Mouse (Mus musculus) left cerebral cortex, adult 11 months (tissue): Measurements from ENCODE around the gene Gp1ba.

Experiments
- DNase-seq: peaks from one replicate; pipeline ENCODE4 v3.0.0; 2022; ENCODE audit warnings: low spot score

The Gp1ba gene

DNA sequence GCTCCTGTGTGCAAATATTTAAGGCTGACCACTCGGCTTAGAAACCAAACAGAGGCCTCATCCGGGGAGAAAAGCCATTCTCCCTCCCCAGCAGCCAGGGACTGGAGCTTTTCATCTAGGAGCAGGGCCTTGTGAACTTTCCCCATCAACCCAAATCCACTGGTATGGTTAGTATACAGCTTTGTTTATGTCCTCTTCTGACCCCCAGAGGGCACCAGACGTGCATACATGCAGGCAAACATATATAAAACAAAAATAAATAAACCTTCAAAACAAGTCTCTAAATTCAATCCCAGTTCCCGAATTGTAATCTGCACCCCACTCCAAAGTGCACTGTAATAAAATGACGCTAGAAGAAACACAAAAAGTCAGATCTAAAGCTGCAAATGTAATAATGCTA, 9.4 kb upstream of the Gp1ba start:
- no peak for DNase-seq

DNA sequence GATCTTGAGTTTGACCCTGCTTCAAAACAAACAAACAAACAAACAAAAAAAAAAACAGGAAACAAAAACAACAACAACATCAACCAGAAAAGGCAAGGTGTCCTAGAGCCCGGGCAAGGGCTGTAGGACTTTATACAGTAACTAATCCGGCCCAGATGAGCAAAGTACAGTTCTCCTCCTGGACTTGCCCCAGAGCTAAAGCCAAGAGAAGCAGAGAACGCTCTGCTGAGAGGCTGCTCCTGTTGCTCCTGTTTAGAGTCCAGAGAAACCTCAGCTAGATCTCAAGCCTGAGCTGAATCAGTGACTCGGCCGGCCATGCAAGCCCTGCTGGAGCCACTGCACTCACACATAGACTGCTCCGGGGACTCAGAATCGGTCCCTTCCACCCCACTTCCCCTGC, 8.8 kb upstream of the Gp1ba start:
- no peak for DNase-seq

DNA sequence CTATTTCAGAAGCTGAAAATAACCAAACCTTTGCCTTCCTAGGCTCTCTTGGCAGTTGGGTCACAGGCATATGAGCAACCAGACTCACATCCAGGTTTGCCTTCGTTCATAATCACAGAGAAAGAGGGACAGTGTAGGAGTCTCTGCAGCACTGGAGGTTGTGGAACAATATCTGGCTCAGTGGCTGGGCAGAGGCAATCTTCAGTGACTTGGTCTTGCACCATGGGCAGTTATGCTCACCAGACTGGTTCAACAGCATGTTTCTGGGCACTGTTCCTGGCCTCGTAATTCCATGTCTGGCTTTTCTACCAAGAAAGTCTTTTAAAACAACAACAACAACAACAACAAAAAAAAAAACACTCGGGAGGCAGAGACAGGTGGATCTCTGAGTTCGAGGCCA, 3.3 kb upstream of the Gp1ba start:
- no peak for DNase-seq

DNA sequence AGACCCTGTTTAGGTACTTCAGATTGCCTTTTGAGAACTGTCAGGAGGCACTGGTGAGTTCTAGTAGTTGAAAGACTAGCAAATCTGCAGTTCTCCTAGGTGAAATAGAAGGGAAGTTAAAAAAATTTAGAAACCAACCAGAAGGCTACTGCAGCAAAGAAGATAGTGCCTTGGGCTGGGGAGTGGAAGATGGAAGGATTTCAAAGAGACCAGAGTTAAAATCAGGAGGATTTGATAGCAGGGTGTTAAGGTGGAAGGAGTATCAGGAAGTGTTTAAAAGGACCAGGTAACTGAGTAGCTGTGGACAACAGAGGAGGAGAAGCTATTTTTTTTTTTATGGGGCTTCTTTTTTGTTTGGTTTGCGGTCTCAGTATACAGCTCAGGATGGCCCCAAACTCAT, 1.2 kb upstream of the Gp1ba start:
- no peak for DNase-seq

DNA sequence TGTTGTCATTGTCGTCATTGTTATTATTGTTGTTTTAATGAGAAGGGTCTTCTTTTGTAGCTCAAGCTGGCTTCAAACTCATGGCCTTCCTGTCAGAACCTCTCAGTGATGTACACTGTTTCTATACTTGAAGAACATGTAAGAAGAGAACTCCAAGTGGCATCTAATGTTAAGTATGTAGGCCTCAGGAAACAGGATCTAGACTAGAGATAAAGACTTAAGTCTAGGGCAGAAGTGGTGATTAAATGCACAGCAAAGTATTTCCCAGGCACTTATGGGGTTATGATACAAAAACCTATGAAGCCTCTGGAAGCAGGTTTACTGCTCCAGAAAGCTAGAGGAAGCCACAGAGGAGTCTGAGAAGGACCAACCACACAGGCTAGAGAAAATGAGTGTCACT, 629 bp upstream of the Gp1ba start:
- no peak for DNase-seq

DNA sequence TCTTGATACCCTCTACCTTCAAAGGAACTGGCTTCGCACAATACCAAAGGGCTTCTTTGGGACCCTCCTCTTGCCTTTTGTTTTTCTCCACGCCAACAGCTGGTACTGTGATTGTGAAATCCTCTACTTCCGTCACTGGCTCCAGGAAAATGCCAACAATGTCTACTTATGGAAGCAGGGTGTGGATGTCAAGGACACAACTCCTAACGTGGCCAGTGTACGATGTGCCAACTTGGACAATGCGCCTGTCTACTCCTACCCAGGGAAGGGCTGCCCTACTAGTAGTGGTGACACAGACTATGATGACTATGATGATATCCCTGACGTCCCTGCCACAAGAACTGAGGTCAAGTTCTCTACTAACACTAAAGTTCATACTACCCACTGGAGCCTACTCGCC, 1.1 kb downstream of the Gp1ba start:
- no peak for DNase-seq

DNA sequence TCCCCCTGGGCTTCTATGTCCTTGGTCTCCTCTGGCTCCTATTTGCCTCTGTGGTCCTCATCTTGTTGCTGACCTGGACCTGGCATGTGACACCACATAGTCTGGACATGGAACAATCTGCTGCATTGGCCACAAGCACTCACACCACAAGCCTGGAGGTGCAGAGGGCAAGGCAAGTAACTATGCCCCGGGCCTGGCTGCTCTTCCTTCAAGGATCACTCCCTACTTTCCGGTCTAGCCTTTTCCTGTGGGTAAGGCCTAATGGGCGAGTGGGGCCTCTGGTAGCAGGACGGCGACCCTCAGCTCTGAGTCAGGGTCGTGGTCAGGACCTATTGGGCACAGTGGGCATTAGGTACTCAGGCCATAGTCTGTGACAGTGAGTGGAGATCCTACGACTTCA, 2.3 kb downstream of the Gp1ba start:
- no peak for DNase-seq

DNA sequence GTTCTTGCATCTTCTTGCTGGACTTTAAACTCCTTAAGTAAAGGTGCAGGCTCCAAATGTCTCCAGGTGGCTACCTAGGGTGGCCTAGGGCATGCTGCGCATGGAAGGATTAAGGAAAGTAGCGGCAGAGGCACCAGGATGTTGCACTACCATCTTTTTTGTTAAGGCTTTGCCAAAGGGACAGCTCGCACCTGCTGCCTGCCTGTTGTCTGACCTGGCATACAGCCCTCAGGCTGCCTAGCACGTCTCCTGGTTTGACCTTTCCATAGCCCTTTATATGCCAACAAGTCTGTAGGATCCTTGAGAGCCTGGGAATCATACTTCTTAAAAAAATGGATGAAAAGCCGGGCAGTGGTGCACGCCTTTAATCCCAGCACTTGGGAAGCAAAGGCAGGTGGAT, 4.1 kb downstream of the Gp1ba start:
- no peak for DNase-seq

DNA sequence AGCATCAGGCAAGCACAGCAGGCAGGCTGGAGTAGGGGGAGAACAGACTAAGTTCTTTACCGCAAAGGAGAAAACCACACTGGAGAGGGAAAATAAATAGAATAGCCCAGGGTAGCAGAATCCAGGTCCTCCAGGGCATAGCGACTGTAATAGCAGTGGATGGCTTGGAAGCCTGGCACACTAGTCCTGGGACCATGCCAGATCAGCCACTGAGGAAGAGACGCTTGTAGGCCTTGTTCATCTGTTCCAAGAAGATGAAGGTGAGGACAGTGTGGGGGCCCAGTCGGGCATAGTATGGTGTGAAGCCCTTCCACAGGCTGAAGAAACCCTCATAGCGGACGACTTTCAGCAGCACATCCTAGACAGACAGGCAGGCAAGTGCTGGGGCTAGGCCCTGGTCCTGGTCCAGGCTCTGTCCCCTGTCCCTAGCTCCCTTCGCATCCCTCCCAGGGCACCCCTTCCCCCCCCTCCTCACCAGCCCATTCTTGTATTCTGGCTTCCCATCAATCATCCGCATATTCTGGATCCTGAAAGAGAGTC, 5.7 kb downstream of the Gp1ba start:
- no peak for DNase-seq

DNA sequence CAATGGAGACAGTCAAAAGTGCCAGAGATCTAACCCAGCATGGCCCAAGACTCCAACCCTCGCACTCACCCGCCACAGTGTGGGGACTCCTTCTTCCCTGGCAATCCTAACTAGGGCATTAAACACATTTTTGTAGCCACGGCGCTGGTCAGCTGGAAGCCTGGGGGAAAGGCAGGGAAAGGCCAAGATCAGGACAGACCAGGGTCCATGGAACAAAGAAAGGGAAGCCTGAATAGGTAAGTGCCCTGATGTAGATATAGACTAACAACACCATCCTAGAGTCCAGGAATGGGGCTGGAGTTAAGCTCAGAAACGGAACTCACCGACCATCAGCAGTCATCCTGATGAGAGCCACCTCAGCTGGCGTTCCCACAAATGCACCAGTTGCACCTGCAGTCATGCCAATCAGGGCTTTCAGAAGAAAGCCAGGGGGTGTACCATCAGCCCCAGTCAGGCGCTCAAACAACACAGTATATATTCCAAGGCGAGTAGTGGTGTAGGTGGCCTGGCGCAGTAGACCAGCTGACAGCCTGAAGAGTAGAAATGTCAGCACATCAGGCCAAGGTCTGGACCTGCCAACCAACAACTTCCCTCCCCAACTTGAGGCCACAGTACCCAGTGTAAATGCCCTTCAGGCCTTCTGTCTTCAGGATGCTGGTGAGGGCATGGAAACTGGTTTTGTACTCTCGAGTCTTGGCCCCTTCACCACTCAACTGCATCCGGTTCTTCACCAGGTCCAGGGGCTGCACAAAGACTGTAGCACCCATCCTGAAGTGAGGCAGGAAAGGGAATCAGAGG, 6.7 kb downstream of the Gp1ba start:
- DNase-seq, result no peak

DNA sequence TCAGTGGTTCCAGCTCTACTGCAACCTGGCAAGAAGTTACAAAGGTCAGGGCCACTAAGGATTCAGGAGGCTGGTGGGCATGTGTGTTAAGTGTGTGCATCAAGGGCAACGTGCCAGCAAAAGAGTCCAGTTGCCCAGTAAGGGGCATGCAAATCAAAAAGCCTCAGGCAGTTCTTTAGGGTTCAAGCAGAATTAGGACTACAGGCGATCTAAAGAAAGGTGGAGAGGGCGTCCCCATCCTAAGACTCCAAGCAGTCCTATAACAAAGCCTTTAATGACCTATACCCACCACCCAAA, 7.3 kb downstream of the Gp1ba start:
- no peak for DNase-seq

DNA sequence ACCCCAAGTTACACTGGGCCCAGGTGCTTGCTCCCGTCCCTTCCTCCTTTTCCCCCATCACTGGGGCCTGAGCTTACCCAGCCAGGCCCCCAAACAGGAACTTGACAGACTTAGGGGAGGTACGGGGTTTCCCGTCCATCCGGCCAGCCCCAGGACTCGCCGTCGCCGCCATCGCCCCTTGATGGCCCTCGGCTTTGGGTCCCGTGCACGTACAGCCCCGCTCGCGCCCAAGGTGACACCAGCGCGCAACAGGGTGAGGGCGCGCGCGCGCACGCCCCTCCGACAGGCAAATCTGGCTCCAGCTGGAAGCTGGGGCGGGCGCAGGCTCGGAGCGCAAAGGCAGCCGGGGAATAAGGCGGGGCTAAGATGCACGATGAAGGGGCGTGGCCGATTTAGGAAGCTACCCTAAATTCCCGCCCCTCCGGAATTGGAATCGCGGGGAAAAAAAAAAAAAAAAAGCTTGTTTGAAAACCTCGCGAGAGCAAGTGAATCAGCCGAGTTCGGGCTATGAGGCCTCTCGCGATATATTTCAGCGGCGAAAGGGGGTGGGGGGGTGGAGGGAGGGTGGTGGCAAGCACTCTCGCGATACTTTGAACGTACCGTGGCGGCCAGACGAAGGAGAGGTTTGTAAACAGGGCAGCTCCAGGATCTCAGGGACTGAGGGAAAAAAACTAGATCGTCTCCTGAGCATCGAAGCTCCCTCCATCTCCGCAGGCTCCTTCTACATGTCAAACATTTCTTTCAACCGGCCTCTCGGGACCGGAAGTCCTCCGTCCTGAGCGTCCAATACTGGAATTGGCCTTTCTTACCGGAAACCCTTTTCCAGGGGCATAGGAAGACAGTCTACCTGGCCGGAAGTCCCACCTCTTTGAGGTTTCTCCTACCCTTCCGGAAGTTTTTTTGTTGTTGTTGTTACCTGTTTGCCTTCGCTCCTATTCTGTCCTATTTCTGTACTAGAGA, 8.0 kb downstream of the Gp1ba start, which contains the start of the genes Rnf167 and Slc25a11:
Rnf167 (plus strand) TSS at position 545 of the 960 bp plus-strand sequence.
Slc25a11 (minus strand) TSS at position 789 of the 960 bp plus-strand sequence.
- peak; percentile 95 for DNase-seq

DNA sequence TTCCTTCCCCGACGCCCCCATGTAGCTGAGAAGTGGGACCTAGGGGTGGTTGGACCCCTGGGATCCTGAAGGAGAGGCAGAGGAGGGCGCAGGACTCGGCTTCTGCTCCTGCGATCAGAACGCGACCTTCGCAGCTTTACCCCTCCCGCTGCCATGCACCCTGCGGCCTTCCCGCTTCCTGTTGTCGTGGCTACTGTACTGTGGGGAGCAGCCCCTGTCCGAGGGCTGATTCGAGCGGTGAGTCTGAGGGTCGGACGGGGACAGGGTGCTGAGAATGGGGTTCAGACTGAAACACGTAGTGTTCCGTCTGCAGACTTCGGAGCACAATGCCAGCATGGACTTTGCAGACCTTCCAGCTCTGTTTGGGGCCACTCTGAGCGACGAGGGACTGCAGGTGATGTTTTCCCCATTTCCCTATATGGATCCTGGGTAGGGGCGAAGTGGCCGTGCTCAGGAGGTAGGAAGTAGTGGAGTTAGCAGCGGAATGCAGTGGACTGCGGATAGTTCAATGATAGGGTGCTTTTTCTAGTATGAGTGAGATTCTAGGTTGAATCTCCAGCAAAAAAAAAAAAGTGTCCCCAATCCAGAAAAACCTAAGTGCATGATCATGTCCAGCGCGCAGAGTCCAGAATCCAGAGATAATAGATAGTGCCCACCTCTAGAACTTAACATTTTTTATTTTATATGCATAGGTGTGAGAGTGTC, 8.9 kb downstream of the Gp1ba start:
- DNase-seq, result no peak

DNA sequence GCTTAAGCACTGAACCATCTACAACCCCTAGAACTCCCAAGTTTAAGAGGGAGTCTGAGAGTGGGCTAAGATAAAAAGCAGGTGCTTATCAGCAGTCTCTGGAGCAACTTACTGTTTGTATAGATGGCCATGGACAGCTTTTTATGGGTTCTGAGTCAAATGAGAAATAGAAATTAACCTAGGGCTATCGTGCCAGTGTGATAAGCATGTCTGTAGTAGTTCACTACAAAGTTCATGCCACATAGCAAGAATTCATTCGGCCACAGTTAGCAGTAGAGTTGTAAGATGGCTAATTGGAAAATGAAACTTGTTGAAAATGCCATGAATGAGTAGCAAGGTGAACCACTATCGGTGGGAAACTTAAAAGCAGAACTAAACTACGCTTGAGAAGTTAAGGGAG, 9.6 kb downstream of the Gp1ba start:
- DNase-seq, result no peak

DNA sequence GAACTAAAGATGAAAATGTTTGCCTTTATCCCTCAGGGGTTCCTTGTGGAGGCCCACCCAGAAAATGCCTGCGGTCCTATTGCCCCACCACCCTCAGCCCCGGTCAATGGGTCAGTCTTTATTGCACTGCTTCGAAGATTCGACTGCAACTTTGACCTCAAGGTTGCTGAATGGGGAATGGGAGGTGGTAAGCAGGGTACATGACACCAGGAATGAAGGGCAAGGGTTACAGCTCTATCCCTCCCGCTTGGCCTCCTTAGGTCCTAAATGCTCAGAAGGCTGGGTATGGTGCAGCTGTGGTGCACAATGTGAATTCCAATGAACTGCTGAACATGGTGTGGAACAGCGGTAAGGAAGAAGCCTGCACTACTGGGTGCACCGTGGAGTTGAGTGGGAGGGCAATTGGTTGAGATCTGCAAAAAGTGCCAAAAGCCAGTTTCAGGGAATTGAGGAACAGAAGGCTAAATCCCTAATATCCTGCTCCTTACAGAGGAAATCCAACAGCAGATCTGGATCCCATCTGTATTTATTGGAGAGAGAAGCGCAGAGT, 10.3 kb downstream of the Gp1ba start:
- DNase-seq, result no peak

DNA sequence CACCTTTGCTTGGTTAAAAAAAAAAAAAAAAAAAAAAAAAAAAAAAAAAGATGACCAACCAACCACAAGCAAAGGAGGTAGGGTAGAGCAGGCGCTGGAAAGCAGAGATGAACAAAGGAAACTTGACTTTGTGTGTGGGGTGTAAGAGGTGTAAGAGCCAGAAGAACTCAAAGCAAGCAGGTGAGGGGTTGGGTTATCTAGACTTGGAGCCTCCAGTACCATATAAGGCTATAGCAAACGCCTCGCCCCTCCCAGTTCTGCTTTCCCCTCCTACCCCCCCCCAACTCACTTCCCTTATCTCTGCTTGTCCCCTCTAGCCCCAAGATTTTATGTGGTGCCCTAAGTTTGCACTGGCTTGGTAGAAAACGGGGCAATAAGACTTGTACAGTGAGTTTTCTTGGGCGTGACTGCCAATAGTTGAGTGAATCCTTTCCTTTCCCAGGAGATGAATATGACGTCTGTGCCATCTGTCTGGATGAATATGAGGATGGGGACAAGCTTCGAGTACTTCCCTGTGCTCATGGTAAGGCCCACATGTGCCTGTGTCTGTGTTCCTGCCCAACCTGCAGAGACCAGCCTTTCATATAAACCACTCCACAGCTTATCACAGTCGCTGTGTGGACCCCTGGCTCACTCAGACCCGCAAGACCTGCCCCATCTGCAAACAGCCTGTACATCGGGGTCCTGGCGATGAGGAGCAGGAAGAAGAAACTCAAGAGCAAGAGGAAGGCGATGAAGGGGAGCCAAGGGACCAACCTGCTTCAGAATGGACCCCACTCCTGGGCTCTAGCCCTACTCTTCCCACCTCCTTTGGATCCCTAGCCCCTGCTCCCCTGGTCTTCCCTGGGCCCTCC, 11.6 kb downstream of the Gp1ba start:
- DNase-seq, result no peak

DNA sequence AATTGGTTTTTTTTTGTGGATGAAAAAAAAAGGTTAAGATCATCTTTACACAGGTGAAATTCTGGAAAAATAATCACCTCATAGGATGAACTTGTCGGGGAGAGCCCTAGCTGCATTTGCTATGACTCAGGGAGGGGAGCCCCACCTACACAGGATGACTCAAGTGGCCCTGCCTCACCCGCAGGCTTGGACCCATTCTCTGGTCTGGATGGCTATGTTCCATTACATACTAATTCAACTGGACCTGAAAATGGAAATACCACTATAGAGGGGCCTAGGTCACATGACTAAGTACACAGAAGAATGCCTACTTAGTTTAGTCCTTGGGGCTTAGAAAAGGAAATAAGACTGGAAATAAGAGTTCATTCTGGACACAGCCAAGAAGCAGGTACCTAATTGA, 12.5 kb downstream of the Gp1ba start:
- DNase-seq, result no peak

DNA sequence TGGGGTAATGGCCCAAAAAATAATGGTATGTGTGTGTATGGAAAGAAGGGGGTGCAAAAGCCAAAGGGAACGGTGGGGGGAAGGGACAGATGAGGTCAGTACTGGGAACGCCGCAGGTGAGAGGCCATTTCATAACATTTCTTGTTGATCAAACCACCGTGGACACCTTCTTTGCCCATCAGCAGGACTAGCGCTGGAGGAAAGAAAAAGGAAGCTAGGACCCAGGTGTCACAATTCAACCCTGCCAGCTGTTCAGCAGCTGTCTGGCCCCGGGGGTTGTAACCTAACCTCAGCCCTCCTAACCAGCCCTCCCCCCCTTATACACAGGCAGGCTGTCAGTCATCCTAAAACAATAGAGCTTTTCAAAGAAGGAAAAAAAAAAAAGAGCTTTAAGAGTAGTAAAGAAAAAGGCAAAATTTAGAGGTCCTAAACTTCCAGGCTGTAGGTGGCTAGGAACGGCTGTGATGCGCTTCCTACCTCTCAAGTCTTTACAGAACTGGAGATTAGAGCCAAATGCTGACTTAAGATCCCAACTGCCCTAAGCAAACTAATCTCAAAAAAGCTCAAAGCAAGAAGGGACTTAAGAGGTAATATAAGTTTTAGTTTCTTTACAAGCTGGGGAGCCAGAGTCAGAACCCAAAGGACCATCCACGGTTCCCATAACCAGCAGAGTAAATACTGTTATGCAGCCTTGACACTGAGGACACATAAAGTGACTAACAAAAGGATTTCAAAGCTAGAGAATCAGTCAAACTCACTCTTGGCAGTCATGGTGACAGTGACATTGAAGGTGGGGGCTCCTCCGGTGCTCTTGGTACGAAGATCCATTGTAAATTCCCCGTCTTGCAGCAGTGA, 13.3 kb downstream of the Gp1ba start:
- no peak for DNase-seq

DNA sequence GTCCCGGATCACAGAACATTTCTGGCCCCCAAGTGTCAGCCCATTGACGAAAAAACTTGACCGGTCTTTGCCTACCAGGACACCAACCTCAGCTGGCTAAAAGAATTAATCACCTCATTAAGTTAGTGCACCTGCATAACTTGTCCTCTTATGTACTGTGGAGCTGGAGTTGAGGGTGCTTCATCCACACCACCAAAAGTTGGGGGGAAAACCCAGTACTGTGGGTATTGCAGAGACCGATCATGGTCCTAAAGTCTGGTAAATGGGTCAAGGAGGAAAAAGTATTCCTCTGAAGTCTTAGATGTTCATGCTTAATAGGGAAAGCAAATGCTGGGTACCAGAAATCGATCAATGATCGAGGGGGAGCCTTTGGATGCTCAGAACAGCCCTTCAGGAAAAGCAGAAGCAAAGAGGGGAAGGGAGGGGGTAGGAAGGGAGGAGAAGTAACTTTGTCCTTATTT, 14.0 kb downstream of the Gp1ba start:
- DNase-seq, result no peak
